Mouse (Mus musculus) bone marrow macrophage, adult 2 months (primary cell): ENCODE data around the gene Slc24a3. TPM values are rescaled to one million over a fixed set of nuclear protein-coding genes. Genes with fewer than 3 reads are reported as not detected.
A peak's percentile ranks its signal among the peaks of the same experiment; 100 is the strongest.

ENCODE experiments used
- H3K27ac ChIP-seq: 2 replicates; pipeline ENCODE4 v1.5.1; 2012; ENCODE audit warnings: low read depth, low read length; ENCODE audit not compliant: insufficient read depth
- H3K4me1 ChIP-seq: 2 replicates; pipeline ENCODE4 v1.6.1; 2012; ENCODE audit warnings: low read length; ENCODE audit not compliant: control insufficient read depth, insufficient read depth
- H3K4me3 ChIP-seq: 2 replicates; pipeline ENCODE4 v1.5.1; 2012; ENCODE audit warnings: mild to moderate bottlenecking, low read length, moderate library complexity; ENCODE audit not compliant: insufficient read depth
- CTCF ChIP-seq: IDR thresholded peaks from 2 replicates; pipeline ENCODE4 v1.5.1; 2012; ENCODE audit warnings: low read depth, mild to moderate bottlenecking, low read length, moderate library complexity
- POLR2A ChIP-seq: IDR thresholded peaks from 2 replicates; pipeline ENCODE4 v1.6.1; 2012; ENCODE audit warnings: mild to moderate bottlenecking, low read depth, low read length, borderline replicate concordance
- polyA plus RNA-seq: library from polyadenylated mRNA; stranded (reverse); fragments of >200 nt; gene quantifications from 2 replicates; pipeline ENCODE4 v1.2.4, GENCODE M21; 2012; ENCODE audit not compliant: missing spikeins, insufficient read depth, insufficient read length

Slc24a3 gene
- polyA plus RNA-seq, 1 experiment, result 2.5 TPM

GRCm38 (mm10) chr2:145227351-145227750 lies 59.8 kb downstream of the Slc24a3 start:
- TF ChIP-seq CTCF (no peak), POLR2A (no peak)
- H3K4me1 ChIP-seq, result peaks cover 10% of the 10 kb centered on the region; the same call in 1 of the 2 replicates
- H3K27ac ChIP-seq, result no peak overlapping the region
- H3K4me3 ChIP-seq, result no peak overlapping the region

DNA sequence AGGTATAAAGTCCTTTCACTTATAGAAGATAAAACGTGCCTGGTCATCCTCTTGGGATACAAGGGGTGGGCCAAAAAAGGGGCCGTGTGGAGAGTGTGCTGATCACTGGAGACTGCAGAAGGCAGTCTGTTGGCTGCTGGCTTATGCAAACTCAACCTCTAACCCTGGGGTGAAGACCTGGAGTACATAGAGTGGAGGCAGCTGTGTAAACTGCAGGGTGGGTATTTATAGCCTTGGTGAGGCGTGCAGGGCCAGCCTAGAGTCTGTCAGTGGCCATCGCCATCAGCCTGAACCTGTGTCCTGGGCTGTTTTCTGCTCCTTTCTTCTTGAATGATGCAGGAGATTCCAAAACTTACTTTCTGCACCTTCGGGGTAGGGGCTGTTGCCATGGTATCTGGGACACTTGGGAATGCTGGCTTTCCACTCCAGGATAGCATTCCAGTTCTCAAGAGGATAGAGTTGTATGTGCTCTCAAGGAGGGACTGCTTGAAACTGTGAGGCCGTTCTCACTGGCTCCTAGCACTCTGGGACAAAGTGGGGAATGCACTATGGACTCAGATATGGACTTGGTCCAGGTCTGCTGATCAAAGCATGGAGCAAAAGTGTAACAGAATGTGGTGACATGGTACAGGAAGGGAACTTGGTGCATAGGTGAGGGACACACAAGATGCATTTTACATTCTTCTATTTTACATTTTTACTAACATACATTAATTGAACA lies 65.4 kb downstream of the Slc24a3 start:
- H3K27ac ChIP-seq, result no peak overlapping the region

DNA sequence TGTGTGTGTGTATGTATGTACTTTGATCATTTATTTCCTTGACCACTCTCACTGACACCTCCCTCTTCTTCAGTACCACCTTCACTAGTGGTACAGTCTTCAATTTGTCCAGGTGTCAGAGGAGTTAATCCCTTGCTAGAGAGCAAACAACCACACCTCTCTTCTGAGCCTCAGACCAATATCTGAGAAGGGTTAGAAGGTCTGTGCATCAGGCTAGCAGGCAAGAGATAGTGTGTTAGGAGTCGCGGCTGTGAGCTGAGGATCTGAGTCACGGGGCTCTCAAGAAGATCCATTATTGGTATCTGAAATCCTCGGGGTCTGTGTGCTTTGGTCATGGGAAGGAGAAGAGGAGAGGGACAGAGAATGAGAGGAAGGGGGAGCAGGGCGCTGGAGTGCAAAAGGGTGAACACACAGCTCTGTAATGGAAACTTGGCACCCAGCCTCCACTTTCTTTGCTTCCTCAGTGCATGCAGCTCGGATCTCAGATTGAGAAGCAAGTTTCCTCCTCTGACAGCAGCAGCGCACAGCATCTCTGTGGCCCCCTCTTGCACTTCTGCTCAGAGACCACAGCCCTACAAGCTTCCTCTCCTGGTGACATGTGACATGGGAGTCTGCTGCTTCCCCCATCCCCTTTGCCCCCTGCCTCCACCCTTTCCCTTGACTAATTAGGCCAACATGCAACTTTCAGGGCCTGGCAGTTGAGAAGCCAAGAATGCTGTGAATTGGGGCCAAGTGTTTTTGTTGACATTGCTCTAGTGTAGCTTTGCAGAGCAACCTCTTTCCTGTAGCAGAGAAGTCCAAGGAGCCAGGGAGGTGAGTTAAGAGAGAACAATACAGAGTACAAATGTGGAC lies 66.2 kb downstream of the Slc24a3 start:
- peak overlapping the region; percentile 21; the same call in 1 of the 2 replicates for H3K27ac ChIP-seq
- peaks cover 9% of the 10 kb centered on the region for H3K4me1 ChIP-seq
- no peak overlapping the region for H3K4me3 ChIP-seq
- no peak for TF ChIP-seq POLR2A

More for the DNA sequence above, 65.4 kb downstream of the Slc24a3 start:
- Histone ChIP-seq H3K4me3 (no peak overlapping the region), H3K4me1 (peaks cover 9% of the 10 kb centered on the region)
- TF ChIP-seq CTCF (no peak), POLR2A (no peak)

GRCm38 (mm10) chr2:145246384-145246783 lies 78.8 kb downstream of the Slc24a3 start:
- H3K4me3 ChIP-seq, result no peak overlapping the region
- TF ChIP-seq POLR2A, result no peak
- no peak for TF ChIP-seq CTCF
- no peaks in the 10 kb centered on the region for H3K4me1 ChIP-seq
- H3K27ac ChIP-seq, result no peak overlapping the region

DNA sequence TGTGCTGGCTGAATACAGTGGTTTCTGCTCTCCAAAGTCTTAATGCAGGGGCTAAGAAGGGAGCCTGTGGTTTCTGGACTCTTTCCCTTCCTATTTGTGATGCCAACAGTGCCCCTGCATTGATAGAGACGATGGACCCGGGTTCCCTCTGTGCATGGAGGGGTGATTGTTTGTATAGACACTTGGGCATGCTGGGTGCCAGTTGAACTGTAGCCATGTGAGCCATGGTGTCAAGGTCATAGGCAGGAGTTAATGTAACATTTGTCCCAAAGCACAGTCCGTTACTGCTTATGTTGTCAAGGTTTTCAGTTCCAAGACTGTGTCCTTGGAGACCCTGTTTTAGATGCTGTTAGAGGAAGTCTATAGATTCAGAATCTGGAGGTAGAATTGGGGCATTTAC lies 80.6 kb downstream of the Slc24a3 start:
- no peak for TF ChIP-seq CTCF
- no peak for TF ChIP-seq POLR2A
- Histone ChIP-seq H3K4me3 (no peak overlapping the region), H3K27ac (no peak overlapping the region), H3K4me1 (no peaks in the 10 kb centered on the region)

DNA sequence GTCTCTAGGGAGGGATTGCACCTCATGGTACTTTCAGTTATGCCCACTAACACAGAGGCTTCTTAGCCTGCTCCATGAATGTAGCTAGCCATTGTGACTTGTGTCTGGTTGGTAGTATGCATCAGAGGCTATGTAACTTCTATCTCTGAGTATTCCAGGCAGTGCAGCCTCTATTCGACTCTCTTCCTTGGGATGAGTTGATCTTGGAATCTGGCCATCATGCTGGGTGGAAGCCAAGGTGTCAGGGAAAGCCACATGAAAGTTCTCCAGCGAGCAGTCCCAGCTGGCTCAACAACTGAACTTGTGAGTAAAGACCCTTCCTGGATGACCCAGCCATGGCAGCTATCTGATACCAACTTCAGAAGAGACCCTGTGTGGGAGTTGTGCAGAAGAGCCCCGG lies 89.8 kb downstream of the Slc24a3 start:
- no peak overlapping the region for H3K4me3 ChIP-seq
- TF ChIP-seq POLR2A, result no peak
- no peak for TF ChIP-seq CTCF
- H3K27ac ChIP-seq, result no peak overlapping the region
- H3K4me1 ChIP-seq, result no peaks in the 10 kb centered on the region

- no peak for TF ChIP-seq CTCF
- no peak for TF ChIP-seq POLR2A
Observed at GRCm38 (mm10) chr2:145257855-145258254, 90.3 kb downstream of the Slc24a3 start.

GRCm38 (mm10) chr2:145260574-145260973 lies 93.0 kb downstream of the Slc24a3 start:
- H3K4me3 ChIP-seq, result no peak overlapping the region

More at GRCm38 (mm10) chr2:145257855-145258254, 90.3 kb downstream of the Slc24a3 start:
- Histone ChIP-seq H3K4me1 (no peaks in the 10 kb centered on the region), H3K27ac (no peak overlapping the region), H3K4me3 (no peak overlapping the region)

DNA sequence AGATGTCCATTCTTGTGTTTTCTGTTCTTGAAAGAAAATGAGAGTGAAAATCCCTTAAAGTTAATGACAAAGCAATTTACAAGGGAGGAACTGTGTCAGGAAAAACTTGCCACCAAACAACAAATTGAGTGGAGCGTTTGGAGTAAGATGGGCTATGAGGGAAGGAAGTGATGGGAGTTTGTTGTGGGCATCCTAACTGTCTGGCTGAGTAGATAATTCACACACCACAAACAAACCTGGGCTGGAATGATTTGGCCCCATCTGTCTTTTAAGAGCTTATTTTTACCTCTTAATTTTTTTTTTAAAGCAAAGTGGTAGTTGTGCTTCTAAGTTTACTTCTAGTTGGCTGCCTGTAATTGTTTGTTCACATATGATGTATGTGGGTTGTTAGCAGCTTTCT lies 94.6 kb downstream of the Slc24a3 start:
- Histone ChIP-seq H3K4me3 (no peak overlapping the region), H3K4me1 (no peaks in the 10 kb centered on the region), H3K27ac (no peak overlapping the region)
- TF ChIP-seq CTCF, result no peak
- no peak for TF ChIP-seq POLR2A

More at GRCm38 (mm10) chr2:145260574-145260973, 93.0 kb downstream of the Slc24a3 start:
- H3K4me1 ChIP-seq, result no peaks in the 10 kb centered on the region
- no peak for TF ChIP-seq CTCF
- no peak overlapping the region for H3K27ac ChIP-seq

DNA sequence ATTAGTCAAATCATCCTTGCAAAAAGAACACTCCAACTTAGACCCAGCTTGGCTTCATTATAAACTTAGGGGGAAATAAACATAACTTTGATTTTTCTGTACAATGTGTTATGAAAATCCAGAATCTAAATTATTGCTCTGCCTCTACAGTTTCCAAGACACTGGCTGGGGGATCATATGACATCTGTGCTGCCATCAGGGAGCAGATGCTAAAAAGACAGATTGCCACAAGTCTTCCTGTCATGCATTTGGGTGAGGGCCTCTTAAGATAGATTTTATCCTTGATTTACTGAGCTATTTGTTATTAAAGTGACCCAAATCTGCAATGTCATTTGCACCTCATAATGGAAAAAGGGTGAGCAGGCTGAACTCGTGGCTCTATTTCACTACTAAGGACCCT lies 99.2 kb downstream of the Slc24a3 start:
- H3K4me3 ChIP-seq, result no peak overlapping the region
- H3K4me1 ChIP-seq, result no peaks in the 10 kb centered on the region
- no peak overlapping the region for H3K27ac ChIP-seq
- TF ChIP-seq POLR2A, result no peak
- no peak for TF ChIP-seq CTCF
